Mouse (Mus musculus) spleen, postnatal 36 days (tissue): ENCODE measurements around the gene Zbtb25.
A peak's percentile ranks its signal among the peaks of the same experiment; 100 is the strongest.

Experiments used
- DNase-seq, 2 experiments: peaks; one replicate each; pipeline ENCODE4 v3.0.0; 2022; ENCODE audit warnings: low spot score in 2 of 2, mixed read lengths in 1 of 2

Zbtb25 gene

DNA sequence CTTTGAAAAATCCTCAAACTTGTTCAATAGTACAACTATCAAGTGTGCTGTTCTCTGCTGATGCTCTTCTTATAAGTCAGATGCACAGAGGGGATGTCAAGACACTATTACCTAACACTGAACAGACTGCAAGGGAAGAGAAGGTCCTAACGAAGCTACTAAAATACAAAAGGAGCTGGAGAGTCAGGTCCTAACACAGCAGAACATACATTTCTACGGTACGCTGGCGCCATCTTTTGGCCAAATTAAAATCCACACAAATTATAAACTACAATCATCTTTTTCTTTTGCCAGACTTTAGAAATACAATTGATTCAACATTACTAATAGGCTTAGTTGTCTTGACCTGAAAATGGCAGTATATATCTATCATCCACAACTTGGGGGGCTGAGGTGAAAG lies 28.3 kb downstream of the Zbtb25 start:
- peak; percentile 35 to 53 for DNase-seq

DNA sequence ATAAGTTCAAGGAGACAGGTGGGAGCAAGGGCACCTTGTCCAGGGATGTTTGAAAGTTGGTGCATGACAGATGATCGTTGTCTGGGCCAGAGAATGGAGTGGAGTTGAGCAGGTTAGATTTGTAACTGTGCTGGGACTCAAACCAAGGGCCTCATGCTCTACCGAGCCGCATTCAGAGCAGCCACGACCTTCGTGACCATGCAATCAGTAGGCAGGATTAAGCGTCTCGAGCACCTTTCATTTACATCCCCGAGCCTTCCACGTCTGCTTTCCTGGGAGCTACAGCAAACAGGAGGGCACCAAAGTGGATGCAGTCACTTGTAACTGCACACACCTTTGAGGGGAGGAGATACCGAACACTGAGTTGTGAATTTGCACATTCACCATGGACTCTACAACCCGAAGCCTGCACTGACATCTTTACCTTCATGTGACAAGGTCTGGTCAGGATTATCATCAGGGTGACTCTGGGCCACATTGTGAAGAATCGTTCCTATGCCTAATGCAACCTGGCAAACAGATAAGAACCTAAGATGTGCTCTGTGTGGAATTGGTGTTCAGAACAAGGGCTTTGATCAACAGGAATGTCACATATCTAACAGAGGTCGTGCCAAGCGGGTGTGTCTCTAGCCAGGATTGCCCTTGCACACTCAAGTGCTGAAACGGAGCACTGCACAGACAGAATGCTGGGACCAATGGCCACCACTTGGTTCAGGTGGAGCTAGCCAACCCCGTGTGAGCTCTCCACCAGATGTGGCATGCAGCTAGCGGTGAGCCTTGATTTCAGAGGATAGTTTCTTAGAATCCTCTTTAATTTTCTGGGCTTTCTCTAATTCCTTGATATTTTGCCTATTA lies 33.1 kb downstream of the Zbtb25 start:
- DNase-seq, result no peak

DNA sequence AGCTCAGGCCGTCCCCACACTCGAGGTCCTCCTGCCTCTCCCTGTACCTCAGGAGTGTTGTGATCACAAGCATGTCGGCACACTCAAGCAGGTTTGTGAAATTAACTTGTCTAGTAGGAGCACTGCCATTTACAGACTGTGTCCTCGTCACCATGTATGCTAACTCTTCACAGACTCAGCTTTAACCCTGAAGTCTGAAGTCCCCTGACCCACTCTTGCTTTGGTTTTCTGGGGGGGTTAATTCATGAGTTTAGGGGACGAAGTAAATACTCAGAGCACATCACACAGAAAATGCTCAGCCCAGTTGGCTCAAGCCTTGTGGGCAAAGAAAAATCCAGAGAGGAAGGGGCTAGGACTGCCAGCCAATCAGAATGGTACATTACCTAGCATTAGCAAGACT lies 33.8 kb downstream of the Zbtb25 start:
- no peak for DNase-seq

DNA sequence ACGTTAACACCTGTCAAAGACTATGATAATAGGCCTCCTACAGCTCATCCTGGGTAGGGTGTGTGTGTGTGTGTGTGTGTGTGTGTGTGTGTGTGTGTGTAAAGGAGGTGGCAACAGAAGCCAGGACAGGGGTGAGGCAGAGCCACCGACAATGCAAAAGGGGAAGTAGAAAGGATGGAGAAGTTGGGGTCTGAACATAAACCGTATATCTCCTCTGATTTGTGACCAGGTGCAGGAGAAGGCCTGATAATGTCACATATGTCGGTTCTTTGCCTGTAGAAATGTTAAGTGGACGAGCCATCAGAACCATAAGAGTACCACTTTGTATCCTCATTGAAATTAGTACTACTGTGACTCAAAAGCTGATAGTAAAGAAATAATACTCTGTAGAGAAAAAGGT lies 35.7 kb downstream of the Zbtb25 start:
- DNase-seq, result no peak

DNA sequence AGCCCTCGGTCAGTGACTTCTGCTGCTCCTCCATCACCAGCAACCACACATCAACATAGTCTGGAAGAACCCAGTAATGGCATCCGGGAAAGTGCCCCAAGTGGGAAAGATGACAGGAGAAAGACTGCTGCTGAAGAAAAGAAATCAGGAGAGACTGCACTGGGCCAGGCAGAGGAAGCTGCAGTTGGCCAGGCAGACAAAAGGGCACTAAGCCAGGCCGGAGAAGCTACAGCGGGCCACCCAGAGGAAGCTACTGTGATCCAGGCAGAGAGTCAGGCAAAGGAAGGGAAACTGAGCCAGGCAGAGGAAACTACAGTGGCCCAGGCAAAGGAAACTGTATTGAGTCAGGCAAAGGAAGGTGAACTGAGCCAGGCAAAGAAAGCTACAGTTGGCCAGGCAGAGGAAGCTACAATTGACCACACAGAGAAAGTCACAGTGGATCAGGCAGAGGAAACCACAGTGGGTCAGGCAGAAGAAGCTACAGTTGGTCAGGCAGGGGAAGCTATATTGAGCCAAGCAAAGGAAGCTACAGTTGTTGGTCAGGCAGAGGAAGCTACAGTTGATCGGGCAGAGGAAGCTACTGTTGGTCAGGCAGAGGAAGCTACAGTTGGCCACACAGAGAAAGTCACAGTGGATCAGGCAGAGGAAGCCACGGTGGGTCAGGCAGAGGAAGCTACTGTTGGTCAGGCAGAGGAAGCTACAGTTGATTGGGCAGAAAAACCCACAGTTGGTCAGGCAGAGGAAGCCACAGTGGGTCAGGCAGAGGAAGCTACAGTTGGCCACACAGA lies 40.6 kb downstream of the Zbtb25 start:
- DNase-seq, result no peak

DNA sequence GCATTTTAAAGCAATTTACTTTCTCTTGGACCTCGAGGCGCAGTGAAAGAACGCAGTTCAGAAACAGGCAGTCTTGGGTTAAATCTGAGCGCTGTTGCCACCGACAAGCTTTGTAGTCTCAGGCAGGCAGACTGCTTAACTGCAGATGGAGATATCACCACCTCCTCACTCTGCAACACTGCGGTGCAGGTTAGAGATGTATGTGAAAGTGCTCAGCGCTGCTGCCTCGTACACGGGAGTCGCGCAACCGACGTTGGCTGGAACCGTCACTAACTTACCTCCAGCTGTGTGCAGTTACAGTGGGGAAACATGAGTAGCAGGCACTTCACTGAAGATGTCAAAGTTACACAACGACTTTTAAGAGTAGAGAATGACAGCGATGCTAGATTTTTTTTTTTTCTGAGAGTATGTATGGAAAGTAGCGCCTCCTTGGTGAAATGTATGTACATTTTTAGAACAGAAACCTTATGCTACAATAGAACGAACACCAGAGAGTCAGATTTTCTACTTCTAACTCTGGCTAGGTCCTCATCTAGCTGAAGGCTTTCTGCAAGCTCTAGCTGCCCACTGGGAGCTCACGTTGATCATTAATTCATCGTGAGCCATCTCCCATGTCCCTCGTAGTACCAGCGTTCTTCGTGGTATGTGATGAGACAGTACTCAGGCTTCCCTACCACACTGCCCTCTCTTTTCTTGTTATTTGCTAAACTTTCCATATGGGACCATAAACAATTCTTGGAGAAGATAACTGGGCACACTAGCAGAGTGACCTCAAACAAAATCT lies 42.8 kb downstream of the Zbtb25 start:
- DNase-seq, result no peak

DNA sequence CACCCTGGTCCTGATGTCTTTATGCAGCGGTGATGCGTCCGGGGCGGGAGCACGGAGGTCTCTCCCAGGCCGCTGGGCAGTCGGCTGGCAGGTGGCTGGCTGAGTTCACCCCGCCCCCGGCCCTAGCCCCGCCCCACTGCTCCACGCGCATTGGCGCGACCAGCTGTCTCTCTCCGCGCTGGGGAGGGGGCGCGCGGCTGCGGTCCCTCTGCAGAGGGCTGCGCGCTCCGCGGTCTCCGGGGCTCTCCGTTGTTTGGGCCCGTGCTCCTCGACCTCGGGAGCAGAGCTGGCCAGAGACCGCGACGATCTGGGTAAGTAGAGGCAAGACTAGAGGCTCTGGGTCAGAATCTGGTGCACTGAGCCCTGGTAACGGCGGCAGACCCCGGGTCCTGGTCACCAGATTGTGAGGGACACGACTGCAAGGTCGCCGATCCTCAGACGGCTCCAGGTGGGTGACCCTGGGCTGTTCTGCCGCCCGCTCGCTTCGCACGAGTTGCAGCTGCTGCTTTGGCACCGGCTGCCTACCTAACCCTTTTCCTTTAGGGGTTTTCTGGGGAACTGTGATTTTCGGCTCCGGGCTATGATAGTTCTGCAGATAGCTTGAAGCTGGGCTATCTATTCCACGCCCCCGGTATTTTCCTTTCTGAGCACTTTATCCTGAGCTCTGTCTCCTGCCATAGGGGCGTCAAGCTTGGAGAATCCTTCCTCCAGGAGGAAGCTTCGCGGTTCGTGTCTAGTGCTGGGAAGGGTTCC lies 44.5 kb downstream of the Zbtb25 start, which contains the start of gene Akap5:
TSS of gene Akap5 (plus strand) at position 213 of the 753 bp plus-strand sequence.
- peak; percentile 20 to 28 for DNase-seq

DNA sequence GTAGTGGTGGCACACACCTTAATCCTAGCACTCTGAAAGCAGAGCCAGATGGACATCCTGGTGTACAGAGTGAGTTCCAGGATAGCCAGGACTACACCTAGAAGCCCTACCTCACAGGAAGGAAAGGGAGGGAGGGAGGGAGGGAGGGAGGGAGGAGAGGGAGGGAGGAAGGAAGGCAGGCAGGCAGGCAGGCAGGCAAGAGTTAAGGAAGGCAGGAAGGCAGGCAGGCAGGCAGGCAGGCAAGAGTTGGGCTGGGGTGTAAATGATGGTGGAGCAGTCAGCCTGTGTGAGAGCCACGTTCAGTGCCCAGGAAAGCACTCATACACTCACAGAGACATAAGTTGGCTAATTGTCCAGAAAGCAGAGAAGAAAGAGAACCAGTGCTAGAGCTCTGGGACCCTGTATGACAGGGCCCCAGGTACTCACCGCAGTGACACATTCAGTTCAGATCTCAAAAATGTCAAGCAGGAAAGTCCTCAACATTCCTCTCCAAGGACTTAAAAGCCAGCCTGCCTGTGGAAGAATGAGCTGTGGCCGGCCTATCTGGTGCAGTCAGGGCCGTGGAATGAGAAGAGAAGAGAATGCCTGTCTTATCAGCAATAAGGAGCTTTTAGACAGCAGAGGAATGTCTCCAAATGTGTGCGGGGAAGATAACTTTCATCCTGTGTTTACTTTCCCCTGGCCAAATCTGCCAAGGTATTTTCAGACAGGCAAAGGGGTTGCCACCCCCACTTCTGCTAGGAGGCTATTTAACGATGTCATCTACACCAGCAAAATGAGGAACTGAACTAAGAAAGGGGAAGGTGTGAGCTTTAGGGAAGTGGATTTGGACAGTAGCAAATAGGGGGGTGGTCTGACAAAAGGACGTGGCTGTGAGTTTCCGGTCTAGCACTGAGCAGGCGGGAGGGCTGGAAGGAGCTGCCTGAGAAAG lies 50.9 kb downstream of the Zbtb25 start:
- DNase-seq, result peak; percentile 77

DNA sequence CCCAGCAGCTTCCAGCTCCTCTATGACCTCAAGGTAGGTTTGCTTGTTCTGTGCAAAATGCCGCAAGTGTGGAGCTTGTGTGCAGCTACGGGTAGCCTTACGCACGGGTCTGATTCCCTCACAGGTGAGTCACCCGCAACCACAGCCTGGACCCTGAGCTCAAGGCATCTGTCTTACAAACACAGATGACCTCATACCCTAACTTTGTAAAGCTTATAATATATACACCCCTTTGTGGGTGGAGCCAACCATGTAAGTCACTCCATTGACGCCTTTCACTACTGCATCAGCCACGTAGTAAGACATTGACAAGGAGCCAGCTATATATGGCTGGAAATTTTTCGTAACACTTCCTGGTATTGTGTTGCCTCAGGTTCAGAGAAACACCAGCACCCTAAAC lies 57.5 kb downstream of the Zbtb25 start:
- DNase-seq, result no peak

DNA sequence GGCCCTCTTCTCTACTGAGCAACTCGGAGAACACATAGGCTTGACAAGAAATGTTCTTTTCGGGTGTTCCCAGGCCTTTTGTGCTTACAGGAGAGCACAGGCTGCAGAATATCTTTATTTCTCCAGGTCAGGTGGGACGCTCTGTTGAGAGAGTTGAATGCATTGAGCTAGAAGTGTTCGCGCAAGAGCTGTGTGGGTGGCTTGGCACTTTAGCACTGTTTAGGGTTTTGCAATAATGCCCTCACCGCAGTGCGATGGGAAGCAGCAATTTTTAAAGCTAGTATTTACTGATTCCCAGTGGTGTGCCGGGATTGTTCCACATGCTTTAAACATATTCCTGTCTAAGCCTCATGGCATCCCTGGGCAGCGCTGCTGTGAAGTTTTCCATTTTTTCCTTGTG lies 58.2 kb downstream of the Zbtb25 start:
- no peak for DNase-seq

DNA sequence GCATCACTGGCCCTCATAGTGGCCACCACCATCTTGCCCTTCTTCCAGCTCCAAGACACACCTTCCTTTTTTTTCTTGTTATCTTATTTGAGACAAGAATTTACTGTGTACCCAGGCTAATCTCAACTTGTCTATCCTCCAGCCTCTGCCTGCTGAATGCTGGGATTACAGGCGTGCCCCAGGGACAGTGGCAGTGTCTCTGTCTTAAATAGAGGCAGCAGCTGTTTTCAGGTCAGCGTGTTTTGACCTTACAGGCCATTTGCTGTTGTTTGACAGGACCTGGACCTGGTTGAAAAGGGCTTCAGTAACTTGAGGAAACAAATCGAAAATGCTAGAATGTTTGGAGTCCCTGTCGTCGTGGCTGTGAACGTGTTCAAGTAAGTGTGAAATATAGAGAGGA lies 58.8 kb downstream of the Zbtb25 start:
- no peak for DNase-seq

DNA sequence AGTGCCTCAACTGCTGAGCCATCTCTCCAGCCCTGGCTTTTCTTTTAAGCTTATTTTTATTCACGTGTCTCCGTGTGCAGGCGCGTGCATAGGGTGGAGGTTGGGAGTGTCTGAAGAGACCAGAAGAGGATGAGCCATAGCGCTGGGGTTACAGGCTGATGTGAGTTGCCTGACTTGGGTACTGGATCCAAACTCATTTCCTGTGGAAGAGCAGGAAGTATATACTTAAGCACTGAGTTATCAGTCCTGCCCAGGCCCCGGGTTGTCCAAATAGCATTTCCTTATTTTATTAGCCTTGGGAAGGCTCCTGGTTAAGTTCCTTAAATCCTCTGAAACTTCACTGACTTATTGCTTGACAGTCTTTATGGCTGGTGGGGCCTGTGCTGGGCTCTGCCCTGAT lies 59.4 kb downstream of the Zbtb25 start:
- no peak for DNase-seq

DNA sequence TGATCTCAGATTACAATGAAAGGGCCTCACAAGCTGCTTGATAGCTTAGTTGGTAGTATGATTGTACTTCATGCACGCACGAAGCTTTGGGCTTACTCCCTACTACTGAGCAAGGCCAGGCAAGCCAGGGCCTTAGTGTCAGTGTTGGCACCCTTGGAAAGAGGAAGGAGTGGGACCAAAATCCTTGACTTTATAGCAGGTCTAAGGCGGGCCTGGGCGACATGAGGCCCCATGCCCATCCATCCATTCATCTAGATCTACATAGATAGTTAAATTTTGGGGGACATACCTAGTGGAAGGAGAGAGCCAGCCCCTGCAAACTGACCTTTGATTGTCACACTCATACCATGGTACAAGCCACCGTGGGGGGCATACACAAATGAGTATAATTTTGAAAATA lies 61.0 kb downstream of the Zbtb25 start:
- DNase-seq, result no peak

DNA sequence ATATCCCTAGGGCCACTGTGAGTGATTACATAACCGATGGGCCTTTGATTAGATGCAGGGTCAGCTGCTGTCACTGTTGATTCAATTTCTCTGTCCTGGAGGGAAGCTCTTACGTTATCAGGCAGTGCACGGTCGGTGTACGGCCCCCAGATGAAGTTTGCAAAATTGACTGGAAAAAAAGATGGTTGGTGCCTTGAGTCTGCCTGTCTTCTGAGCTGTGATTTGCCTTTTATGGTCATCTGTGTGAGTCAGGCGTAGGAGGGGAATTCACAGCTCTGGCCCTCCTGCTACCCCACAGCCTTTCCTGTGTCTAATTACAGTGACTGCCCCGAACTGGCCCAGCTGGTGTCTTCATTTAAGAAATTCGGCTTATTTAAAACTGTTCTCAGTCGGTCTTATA lies 61.4 kb downstream of the Zbtb25 start:
- DNase-seq, result peak; percentile 55 to 58

DNA sequence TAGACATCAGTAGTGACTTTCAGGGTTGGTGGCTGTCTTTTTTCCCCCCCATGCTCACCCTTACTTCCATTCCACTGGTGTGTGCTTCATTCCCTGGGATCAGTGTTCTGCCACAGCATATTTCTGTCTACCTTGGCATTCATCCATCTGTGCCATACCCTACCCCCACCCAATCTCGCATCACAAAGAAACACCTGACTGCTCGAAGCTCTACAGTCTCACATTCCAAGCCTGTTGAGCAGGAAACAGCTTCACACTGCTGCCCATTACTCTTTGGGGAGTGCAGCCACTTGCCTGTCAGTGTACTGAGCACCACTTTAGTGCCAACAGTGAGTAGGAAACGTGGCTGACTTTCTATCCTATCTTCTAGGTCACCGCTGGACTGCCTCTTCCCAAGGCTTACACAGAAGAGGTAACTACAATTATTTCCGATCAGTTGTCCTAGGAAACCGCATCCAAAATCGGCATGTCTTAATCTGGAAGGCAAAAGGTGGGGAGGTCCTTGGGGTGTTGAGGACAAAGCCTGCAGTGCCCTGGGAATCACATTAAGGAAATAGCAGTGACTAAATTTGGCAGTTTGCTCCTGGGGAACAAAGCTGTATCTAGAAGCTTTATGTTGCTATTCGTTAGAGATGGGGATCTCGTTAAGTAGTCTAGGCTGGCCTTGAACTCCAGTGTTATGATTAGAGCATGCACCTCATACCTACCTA lies 62.4 kb downstream of the Zbtb25 start:
- DNase-seq, result peak; percentile 18 to 29

DNA sequence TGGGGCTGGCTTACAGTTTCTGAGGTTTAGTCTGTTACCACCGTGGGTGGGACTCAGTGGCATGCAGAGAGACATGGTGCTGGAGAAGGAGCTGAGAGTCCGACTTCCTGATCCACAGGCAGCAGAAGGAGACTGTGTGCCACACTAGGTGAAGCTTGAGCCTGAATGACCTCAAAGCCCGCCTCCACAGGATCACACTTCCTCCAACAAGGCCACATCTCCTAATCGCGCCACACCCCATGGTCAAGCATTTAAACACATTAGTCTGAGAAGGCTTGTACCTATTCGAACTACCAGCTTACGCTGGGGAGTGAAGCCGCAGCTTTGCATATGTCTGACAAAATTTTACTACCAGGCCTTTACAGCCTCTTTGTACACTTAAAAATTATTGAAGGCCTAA lies 64.3 kb downstream of the Zbtb25 start:
- DNase-seq, result no peak

DNA sequence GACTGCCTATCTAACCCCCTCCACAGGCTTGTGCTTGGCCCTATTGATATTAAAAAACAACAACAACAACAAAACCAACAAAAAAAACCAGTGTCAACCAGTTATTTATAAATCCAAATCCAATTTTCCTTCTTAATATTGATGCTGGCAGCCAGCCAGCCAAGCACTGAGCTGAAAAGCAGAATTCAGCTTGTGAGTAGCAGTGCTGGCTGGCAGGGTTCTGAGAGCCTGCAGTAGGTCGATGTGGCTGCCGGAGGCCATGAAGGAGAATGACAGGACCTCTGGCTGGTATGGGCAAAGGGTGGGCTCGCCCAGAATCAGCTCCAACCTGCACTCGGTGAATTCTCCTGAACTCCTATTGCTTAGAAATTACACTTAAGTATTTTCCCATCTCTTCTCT lies 65.2 kb downstream of the Zbtb25 start:
- DNase-seq, result no peak

DNA sequence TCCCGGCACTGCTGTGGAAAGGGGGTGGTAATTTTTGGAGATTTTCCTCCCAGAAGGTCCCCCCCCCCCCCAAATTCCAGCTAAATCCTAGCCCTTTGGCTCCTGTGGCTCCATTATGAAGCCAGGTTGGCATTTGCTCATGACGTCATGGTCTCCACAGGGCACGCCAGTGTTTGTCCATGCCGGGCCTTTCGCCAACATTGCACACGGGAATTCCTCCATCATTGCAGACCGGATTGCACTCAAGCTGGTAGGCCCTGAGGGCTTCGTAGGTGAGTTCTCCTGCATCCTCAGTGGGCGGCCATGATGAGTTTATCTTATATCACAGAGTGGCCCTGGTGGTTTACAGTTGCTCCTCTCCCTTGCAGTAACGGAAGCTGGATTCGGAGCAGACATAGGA lies 65.9 kb downstream of the Zbtb25 start:
- DNase-seq, result no peak

DNA sequence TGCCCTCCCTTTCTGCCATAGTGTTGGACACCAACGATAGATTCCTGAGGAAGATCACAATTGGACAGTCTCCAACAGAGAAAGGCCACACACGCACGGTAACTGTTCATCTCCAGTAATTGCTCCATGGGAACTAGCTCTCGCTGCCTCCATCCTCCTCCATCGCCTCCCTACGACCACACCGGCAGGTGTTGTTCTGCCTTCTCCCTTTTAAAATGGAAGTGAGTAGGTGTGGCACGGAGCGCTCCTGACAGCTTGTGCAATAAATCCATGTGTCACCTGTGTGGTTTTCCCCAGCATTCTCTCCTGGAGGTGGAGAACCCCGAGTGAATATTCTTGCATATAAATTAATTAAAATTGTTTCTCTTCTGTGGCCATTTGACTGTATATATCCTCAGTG lies 69.0 kb downstream of the Zbtb25 start:
- DNase-seq, result no peak
